Mouse (Mus musculus): ENCODE results near the gene Met.

Gene Met

DNA sequence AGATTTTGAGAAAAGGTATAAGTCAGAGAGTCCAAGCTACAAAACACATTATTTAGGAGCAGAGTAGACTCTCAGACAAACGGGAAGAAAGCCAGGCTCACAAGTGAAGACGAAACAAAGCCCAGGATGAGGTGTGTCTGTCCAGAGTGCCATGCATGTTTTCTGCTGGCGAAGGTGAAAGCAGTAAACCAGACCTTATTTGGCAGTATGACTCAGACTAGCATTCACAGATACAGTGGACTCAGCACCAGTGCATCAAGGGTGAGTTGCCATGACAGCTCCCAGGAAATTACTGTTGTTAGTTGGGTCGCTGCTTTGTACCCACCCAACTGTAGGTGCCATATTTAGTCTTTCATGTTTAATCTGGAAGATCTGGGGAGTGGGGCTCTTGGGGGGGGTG is 149.1 kb downstream of the Met start:
- DNase-seq: no peak

DNA sequence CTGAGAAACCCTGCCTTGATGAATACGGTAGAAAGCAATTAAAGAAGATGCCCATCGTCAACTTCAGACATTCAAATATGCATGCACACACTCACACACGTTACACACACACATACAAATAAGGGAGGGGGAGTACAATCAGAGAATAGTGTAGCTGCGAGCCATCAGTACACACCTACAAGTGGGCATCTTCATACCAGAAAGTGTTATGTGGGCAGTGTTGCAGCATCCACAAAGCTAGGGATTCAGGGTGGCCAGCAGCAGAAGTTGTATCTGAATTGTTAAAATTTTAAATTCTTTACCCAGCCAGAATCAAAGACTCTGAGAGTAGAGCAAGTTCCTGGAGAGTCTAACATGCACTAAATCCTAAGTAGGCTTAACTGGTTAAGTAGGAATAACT is 157.2 kb downstream of the Met start:
- no peak for DNase-seq

DNA sequence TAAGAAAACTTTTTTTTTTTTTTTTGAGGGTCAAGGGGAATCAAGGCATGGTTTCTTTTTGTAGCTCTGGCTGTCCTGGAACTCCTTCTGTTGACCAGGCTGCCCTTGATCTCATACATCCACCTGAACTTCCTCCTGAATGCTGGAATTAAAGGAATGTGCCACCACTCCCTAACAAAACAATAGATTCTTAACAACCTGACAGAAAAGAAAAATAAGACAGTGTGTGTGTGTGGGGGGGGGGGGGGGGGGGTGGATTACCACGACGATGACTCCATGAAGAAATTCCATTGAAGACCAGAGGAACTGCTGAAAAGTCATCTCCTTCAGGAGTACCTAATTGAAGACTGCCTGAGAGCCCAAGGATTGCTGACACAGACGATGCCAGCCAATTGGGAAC is 157.8 kb downstream of the Met start:
- DNase-seq: no peak
